Mouse (Mus musculus) limb, embryonic 14.5 days (tissue): ENCODE measurements around the gene Hnrnpk. TPM values are rescaled to one million over a fixed set of nuclear protein-coding genes. Genes with fewer than 3 reads are reported as not detected.

ENCODE experiments used
- ATAC-seq: fragments of 200-750 bp; cut with Nextera tagmentation; 2 replicates; pipeline ENCODE4 v1.8.0; 2017; ENCODE audit warnings: low read depth, moderate number of reproducible peaks, moderate TSS enrichment; ENCODE audit not compliant: low FRiP score
- DNase-seq: peaks from one replicate; pipeline ENCODE4 v3.0.0-alpha.2; 2015; ENCODE audit warnings: low spot score
- H3K27ac ChIP-seq: fragments of 300-500 bp; sonication (generic); replicated peaks from 2 replicates; pipeline ENCODE4 v1.5.1; 2014; ENCODE audit warnings: low read depth, mild to moderate bottlenecking, low read length, moderate library complexity, mixed read lengths
- H3K27me3 ChIP-seq: fragments of 300-500 bp; sonication (generic); 2 replicates; pipeline ENCODE4 v1.6.1; 2014; ENCODE audit warnings: low read length, mixed read lengths; ENCODE audit not compliant: control insufficient read depth, insufficient read depth
- H3K36me3 ChIP-seq: fragments of 300-500 bp; sonication (generic); 2 replicates; pipeline ENCODE4 v1.6.1; 2014; ENCODE audit warnings: mild to moderate bottlenecking, low read length, moderate library complexity, mixed read lengths; ENCODE audit not compliant: control insufficient read depth, insufficient read depth
- H3K4me1 ChIP-seq: fragments of 300-500 bp; sonication (generic); 2 replicates; pipeline ENCODE4 v1.6.1; 2014; ENCODE audit warnings: antibody characterized with exemption, low read length, mixed read lengths; ENCODE audit not compliant: control insufficient read depth, insufficient read depth
- H3K4me2 ChIP-seq: fragments of 300-500 bp; sonication (generic); replicated peaks from 2 replicates; pipeline ENCODE4 v1.6.1; 2014; ENCODE audit warnings: low read depth, mild to moderate bottlenecking, low read length, moderate library complexity; ENCODE audit not compliant: severe bottlenecking
- H3K4me3 ChIP-seq: fragments of 300-500 bp; sonication (generic); replicated peaks from 2 replicates; pipeline ENCODE4 v1.5.1; 2014; ENCODE audit warnings: low read length
- H3K9ac ChIP-seq: fragments of 300-500 bp; sonication (generic); 2 replicates; pipeline ENCODE4 v1.6.1; 2014; ENCODE audit warnings: mild to moderate bottlenecking, low read depth, low read length, moderate library complexity; ENCODE audit not compliant: severe bottlenecking
- H3K9me3 ChIP-seq: fragments of 300-500 bp; sonication (generic); 2 replicates; pipeline ENCODE4 v1.6.1; 2016; ENCODE audit warnings: low read length; ENCODE audit not compliant: control insufficient read depth
- POLR2A ChIP-seq: fragments of 200-500 bp; IDR thresholded peaks from 2 replicates; pipeline ENCODE4 v1.8.0; 2012; ENCODE audit warnings: inconsistent platforms, mild to moderate bottlenecking, moderate library complexity, borderline replicate concordance; ENCODE audit not compliant: insufficient read depth, insufficient read length; ENCODE audit errors: extremely low read depth
- WGBS: fragments of 180-500 bp; shearing (Covaris S2); extraction: QIAGEN DNeasy Blood & Tissue Kit; methylation state at CpG from one replicate; pipeline ENCODE4 v1.1.7; 2014; 5-methylcytosine and 5-hydroxymethylcytosine counted together
- microRNA counts: library from miRNA; unstranded; fragments of <30 nt; microRNA quantifications from one replicate; lab custom pipeline; 2016
- microRNA-seq: library from miRNA; unstranded; fragments of <30 nt; microRNA quantifications from one replicate; pipeline ENCODE4, GENCODE M21; 2016
- polyA plus RNA-seq, 2 experiments: library from polyadenylated mRNA; depleted of rRNA in 1 of 2; stranded (reverse) in 1 of 2; unstranded in 1 of 2; fragments of >200 nt; fragmentation: Nextera tagmentation in 1 of 2; extraction: Ambion mirVana in 1 of 2; gene quantifications; 2 replicates each; pipeline versions ENCODE4 v1.2.1 to v1.2.3; 2012 to 2014

The Hnrnpk gene
- polyA plus RNA-seq, 2 experiments: 883 to 1,312 TPM

DNA sequence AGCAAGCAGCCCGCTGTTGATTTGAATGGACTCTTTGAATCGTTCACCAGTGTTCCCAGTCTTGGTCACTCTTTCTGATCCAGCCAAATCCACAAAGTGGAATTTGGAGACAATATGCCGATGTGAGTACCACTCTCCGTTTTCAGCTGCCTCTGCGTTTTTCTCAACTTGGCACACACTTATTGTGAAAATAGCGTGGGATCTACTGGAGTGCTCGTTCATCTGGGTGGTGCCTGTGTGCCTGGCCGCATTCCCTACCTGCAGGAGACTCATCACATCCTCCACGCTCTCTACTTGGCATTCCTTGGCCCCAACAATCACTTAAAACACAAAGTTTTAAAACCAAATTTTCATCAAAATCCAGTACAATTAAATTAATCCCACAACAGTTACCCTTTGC, 58.6 kb downstream of the Hnrnpk start:
- H3K27me3 ChIP-seq: no peaks in the 10 kb centered on the region
- no peak for TF ChIP-seq POLR2A
- DNase-seq (no peak), ATAC-seq (no peak)
- H3K9ac ChIP-seq: no peak overlapping the region
- no peak overlapping the region for H3K27ac ChIP-seq
- no peaks in the 10 kb centered on the region for H3K9me3 ChIP-seq
- 84% methylated on average over 9 of the region's 9 CpGs for WGBS
- no peak overlapping the region for H3K4me2 ChIP-seq
- no peaks in the 10 kb centered on the region for H3K4me1 ChIP-seq
- H3K4me3 ChIP-seq: no peak overlapping the region
- no peaks in the 10 kb centered on the region for H3K36me3 ChIP-seq

MicroRNAs encoded within 50 kb of the gene (microRNA counts, 519-probe panel; counts per million panel counts)
- microRNA mmu-miR-7a (lab: Ali Mortazavi, UCI): 2,560 counts per million, percentile 44 among the panel's probes with 10 or more counts

Small RNA genes lying within 50 kb of the gene (microRNA-seq; reads per million reads assigned to microRNA genes)
- gene Mir7-1: 51.5 reads per million, percentile 36 among the genes with 10 or more reads in this experiment

Other genes starting within 250 kb of the Hnrnpk start
- 14.5 and 17.7 TPM in 2 replicates for gene Idnk, start 245.7 kb downstream of the Hnrnpk start, polyA plus RNA-seq (2012; rRNA removed)
- gene Idnk, start 245.7 kb downstream of the Hnrnpk start, polyA plus RNA-seq (2014; fragmentation: Nextera tagmentation; extraction: Ambion mirVana): 31.1 and 31.7 TPM in 2 replicates
- 78.5 and 92.2 TPM in 2 replicates for gene Ubqln1, start 187.7 kb downstream of the Hnrnpk start, polyA plus RNA-seq (2012; rRNA removed)
- 86.5 and 92.3 TPM in 2 replicates for gene Ubqln1, start 187.7 kb downstream of the Hnrnpk start, polyA plus RNA-seq (2014; fragmentation: Nextera tagmentation; extraction: Ambion mirVana)
- 18.8 and 27.3 TPM in 2 replicates for gene Gkap1, start 127.6 kb downstream of the Hnrnpk start, polyA plus RNA-seq (2012; rRNA removed)
- 30.9 and 33.5 TPM in 2 replicates for gene Gkap1, start 127.6 kb downstream of the Hnrnpk start, polyA plus RNA-seq (2014; fragmentation: Nextera tagmentation; extraction: Ambion mirVana)
- gene Kif27, start 44.2 kb downstream of the Hnrnpk start, polyA plus RNA-seq (2012; rRNA removed): 0.69 and 0.89 TPM in 2 replicates
- gene Kif27, start 44.2 kb downstream of the Hnrnpk start, polyA plus RNA-seq (2014; fragmentation: Nextera tagmentation; extraction: Ambion mirVana): 0.39 and 0.58 TPM in 2 replicates
- gene 2210016F16Rik, start 18.1 kb downstream of the Hnrnpk start, polyA plus RNA-seq (2012; rRNA removed): 15.3 and 15.7 TPM in 2 replicates
- 28.4 and 30.1 TPM in 2 replicates for gene 2210016F16Rik, start 18.1 kb downstream of the Hnrnpk start, polyA plus RNA-seq (2014; fragmentation: Nextera tagmentation; extraction: Ambion mirVana)
- gene Rmi1, start 1.1 kb downstream of the Hnrnpk start, polyA plus RNA-seq (2012; rRNA removed): 14.4 and 15.2 TPM in 2 replicates
- gene Rmi1, start 1.1 kb downstream of the Hnrnpk start, polyA plus RNA-seq (2014; fragmentation: Nextera tagmentation; extraction: Ambion mirVana): 23.5 and 24.0 TPM in 2 replicates
- gene Slc28a3, start 207.5 kb upstream of the Hnrnpk start, polyA plus RNA-seq (2012; rRNA removed): 0.08 and 0.13 TPM in 2 replicates
- gene Slc28a3, start 207.5 kb upstream of the Hnrnpk start, polyA plus RNA-seq (2014; fragmentation: Nextera tagmentation; extraction: Ambion mirVana): not detected in 2 replicates